Mouse (Mus musculus) heart, embryonic 16.5 days (tissue): ENCODE results near the gene Zfp12. TPM values are rescaled to one million over a fixed set of nuclear protein-coding genes. Genes with fewer than 3 reads are reported as not detected.
A peak's percentile ranks its signal among the peaks of the same experiment; 100 is the strongest.

Experiments
- ATAC-seq: fragments of 200-750 bp; cut with Nextera tagmentation; replicated peaks from 2 replicates; pipeline ENCODE4 v1.8.0; 2017; ENCODE audit warnings: moderate number of reproducible peaks; ENCODE audit not compliant: insufficient read depth, low FRiP score; ENCODE audit errors: extremely low read depth
- H3K27ac ChIP-seq: fragments of 300-500 bp; sonication (generic); 2 replicates; pipeline ENCODE4 v1.5.1; 2014; ENCODE audit warnings: mild to moderate bottlenecking, low read length, control low read depth, moderate library complexity
- H3K27me3 ChIP-seq: fragments of 300-500 bp; sonication (generic); 2 replicates; pipeline ENCODE4 v1.6.1; 2014; ENCODE audit warnings: low read length, mixed read lengths; ENCODE audit not compliant: control insufficient read depth, insufficient read depth
- H3K36me3 ChIP-seq: fragments of 300-500 bp; sonication (generic); 2 replicates; pipeline ENCODE4 v1.6.1; 2014; ENCODE audit not compliant: control insufficient read depth, insufficient read depth
- H3K4me1 ChIP-seq: fragments of 300-500 bp; sonication (generic); 2 replicates; pipeline ENCODE4 v1.6.1; 2014; ENCODE audit warnings: low read length, mixed read lengths; ENCODE audit not compliant: control insufficient read depth, insufficient read depth
- H3K4me2 ChIP-seq: fragments of 300-500 bp; sonication (generic); 2 replicates; pipeline ENCODE4 v1.6.1; 2014; ENCODE audit warnings: low read depth, mild to moderate bottlenecking, control low read depth, low read length
- H3K4me3 ChIP-seq: fragments of 300-500 bp; sonication (generic); 2 replicates; pipeline ENCODE4 v1.5.1; 2014; ENCODE audit warnings: mild to moderate bottlenecking, control low read depth, low read length
- H3K9ac ChIP-seq: fragments of 300-500 bp; sonication (generic); 2 replicates; pipeline ENCODE4 v1.6.1; 2014; ENCODE audit warnings: low read length, control low read depth
- H3K9me3 ChIP-seq: fragments of 300-500 bp; sonication (generic); replicated peaks from 2 replicates; pipeline ENCODE4 v1.6.1; 2016; ENCODE audit warnings: low read length; ENCODE audit not compliant: control insufficient read depth
- WGBS: fragments of 180-500 bp; shearing (Covaris S2); extraction: QIAGEN DNeasy Blood & Tissue Kit; methylation state at CpG from one replicate; pipeline ENCODE4 v1.1.7; 2014; 5-methylcytosine and 5-hydroxymethylcytosine counted together
- polyA plus RNA-seq: library from polyadenylated mRNA; unstranded; fragments of >200 nt; fragmentation: Nextera tagmentation; extraction: Ambion mirVana; gene quantifications from 2 replicates; pipeline ENCODE4 v1.2.1, GENCODE M21; 2015

Zfp12 gene
- polyA plus RNA-seq, 1 experiment from 2014 or later, result 7.8 TPM

DNA sequence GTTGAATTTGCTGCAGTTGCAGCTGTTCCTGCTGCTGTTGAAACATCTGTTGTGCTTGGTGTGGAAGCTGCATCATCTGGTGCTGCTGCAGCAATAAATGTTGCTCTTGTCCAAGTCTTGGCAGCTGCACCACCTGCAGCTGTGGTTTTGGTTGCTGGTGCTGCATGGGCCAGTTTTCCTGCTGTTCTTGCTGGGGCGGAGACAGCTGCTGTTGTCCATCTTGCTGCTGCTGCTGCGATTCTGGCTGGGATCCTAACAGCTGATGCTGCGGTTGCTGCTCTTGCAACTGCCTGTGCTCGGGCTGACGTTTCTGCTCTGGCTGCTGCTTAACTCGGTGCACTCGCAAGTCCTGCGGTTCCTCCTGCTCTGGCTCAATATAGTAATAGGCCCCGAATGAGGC, 54.3 kb downstream of the Zfp12 start:
- Histone ChIP-seq H3K36me3 (no peaks in the 10 kb centered on the region), H3K4me2 (no peak overlapping the region), H3K9ac (no peak overlapping the region), H3K4me1 (peaks cover 16% of the 10 kb centered on the region), H3K4me3 (no peak overlapping the region), H3K27me3 (peaks cover 85% of the 10 kb centered on the region), H3K9me3 (no peaks in the 10 kb centered on the region), H3K27ac (no peak overlapping the region)
- no peak for ATAC-seq
- 61% methylated on average over 9 of the region's 9 CpGs for WGBS

DNA sequence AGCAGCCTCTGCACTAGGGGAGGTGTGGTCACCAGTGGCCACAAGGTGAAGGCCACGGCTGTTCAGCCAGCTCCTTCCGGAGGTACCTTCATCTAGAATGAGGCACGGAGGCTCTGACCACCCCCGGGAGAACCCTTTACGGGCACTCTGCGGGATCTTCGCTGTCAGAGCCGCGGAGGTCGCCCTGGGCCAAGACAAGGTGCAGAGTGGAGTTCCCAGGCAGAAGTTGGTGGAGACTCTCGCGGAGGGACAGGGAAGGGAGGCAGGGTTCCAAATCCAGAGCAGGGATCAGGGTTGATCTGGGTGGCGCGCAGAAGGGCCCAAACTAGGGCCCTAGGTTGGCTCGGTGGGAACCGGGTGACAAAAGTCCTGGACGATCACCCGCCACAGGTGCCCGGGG, 57.9 kb downstream of the Zfp12 start:
- Histone ChIP-seq H3K4me1 (peaks cover 15% of the 10 kb centered on the region), H3K4me3 (peak overlapping the region; percentile 56), H3K9ac (peak overlapping the region; percentile 58), H3K4me2 (peak overlapping the region; percentile 73), H3K27me3 (peaks cover 65% of the 10 kb centered on the region), H3K36me3 (no peaks in the 10 kb centered on the region), H3K9me3 (0 out of 2 replicates have a peak, but pooled peaks cover 2% of the 10 kb centered on the region), H3K27ac (no peak overlapping the region)
- 5% methylated on average over 14 of the region's 19 CpGs for WGBS
- no peak for ATAC-seq

DNA sequence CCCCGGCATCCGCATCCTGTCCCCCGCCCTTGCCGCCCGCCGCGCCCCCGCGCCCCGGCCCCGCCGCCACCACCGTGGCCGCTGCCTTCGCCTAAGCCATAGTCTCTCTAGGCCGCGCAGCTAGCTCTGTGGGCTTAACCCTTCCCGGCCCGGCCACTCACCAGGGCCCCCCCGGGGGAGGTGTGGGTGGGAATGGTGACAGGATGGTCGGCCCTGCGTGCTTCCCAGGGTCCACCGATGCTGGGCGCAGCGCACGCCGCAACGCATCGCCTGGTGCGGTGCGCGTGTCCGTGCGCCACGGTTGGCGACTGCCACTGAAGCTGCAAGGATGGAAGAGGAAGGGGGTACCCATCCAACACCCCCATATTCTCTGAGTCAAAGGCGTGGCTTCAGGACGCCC, 58.4 kb downstream of the Zfp12 start, which contains the start of gene Zfp853:
Zfp853 (minus strand) TSS at position 220 of the 400 bp plus-strand sequence.
- Histone ChIP-seq H3K27ac (no peak within 1 kb of the TSS), H3K4me2 (peak within 1 kb of the TSS; percentile 73), H3K36me3 (no peaks in the 10 kb centered on the region), H3K27me3 (peaks cover 59% of the 10 kb centered on the region), H3K9ac (peak within 1 kb of the TSS; percentile 58), H3K4me1 (peaks cover 11% of the 10 kb centered on the region), H3K9me3 (0 out of 2 replicates have a peak, but pooled peaks cover 4% of the 10 kb centered on the region), H3K4me3 (peak within 1 kb of the TSS; percentile 56)
- WGBS, result 4% methylated on average over 38 of the region's 38 CpGs
- peak; percentile 4; the same call in 1 of the 2 replicates for ATAC-seq

DNA sequence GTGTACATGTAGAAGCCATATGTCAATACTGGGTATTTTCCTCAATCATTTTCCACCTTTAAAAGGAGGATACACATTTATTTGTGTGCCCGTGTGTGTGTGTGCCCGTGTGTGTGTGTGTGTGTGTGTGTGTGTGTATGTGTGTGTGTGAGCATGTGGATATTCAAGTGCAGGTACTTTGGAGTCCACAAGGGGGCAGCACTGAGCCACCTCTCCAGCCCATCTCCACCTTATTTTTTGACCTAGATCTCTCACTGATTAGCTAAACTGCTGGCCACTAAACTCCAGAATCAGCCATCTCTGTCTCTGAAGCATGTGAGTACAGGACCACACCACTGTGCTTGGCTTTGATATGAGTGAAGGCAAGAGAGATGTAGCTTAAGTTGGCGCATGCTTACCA, 59.9 kb downstream of the Zfp12 start:
- H3K9me3 ChIP-seq, result 0 out of 2 replicates have a peak, but pooled peaks cover 5% of the 10 kb centered on the region
- no peak overlapping the region for H3K4me2 ChIP-seq
- 93% methylated on average over 3 of the region's 3 CpGs for WGBS
- H3K27ac ChIP-seq, result no peak overlapping the region
- ATAC-seq, result no peak
- peaks cover 5% of the 10 kb centered on the region for H3K36me3 ChIP-seq
- peaks cover 11% of the 10 kb centered on the region for H3K4me1 ChIP-seq
- H3K27me3 ChIP-seq, result peaks cover 45% of the 10 kb centered on the region
- H3K4me3 ChIP-seq, result no peak overlapping the region
- H3K9ac ChIP-seq, result no peak overlapping the region

GRCm38 (mm10) chr5:143295330-143295729, 60.4 kb downstream of the Zfp12 start:
- H3K9ac ChIP-seq, result no peak overlapping the region
- H3K9me3 ChIP-seq, result 0 out of 2 replicates have a peak, but pooled peaks cover 5% of the 10 kb centered on the region
- H3K4me3 ChIP-seq, result no peak overlapping the region
- H3K27me3 ChIP-seq, result peaks cover 41% of the 10 kb centered on the region
- H3K36me3 ChIP-seq, result peaks cover 10% of the 10 kb centered on the region
- peaks cover 11% of the 10 kb centered on the region for H3K4me1 ChIP-seq
- no peak for ATAC-seq
- 73% methylated on average over 2 of the region's 2 CpGs for WGBS
- no peak overlapping the region for H3K27ac ChIP-seq
- H3K4me2 ChIP-seq, result no peak overlapping the region

DNA sequence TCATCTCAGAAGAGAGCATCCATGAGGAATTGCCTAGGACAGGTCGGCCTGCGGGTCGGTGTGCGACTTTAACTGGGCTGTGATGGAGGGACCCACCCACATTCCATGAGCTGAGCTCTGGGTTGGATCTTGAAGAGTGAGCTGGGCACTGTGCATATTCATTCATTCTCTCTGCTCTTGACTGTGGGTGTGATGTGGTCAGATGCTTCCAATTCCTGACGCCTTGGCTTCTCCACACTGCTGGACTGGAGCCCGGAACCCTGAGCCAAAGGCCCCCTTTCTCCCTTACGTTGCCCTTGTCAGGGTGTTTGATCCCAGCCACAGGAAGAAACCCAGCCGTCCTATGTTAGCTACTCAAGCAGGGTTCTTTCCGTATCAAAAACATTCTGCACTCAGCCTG, 63.0 kb downstream of the Zfp12 start:
- Histone ChIP-seq H3K9me3 (0 out of 2 replicates have a peak, but pooled peaks cover 5% of the 10 kb centered on the region), H3K4me1 (peaks cover 11% of the 10 kb centered on the region), H3K9ac (no peak overlapping the region), H3K4me3 (no peak overlapping the region), H3K27ac (no peak overlapping the region), H3K4me2 (no peak overlapping the region), H3K36me3 (peaks cover 17% of the 10 kb centered on the region), H3K27me3 (peaks cover 17% of the 10 kb centered on the region)
- 69% methylated on average over 9 of the region's 9 CpGs for WGBS
- ATAC-seq, result no peak

- no peak overlapping the region for H3K27ac ChIP-seq
- 0 out of 2 replicates have a peak, but pooled peaks cover 5% of the 10 kb centered on the region for H3K9me3 ChIP-seq
- 87% methylated on average over 7 of the region's 7 CpGs for WGBS
- ATAC-seq, result no peak
- H3K36me3 ChIP-seq, result peaks cover 17% of the 10 kb centered on the region
- H3K9ac ChIP-seq, result no peak overlapping the region
- peaks cover 9% of the 10 kb centered on the region for H3K4me1 ChIP-seq
- H3K27me3 ChIP-seq, result peaks cover 13% of the 10 kb centered on the region
- H3K4me3 ChIP-seq, result no peak overlapping the region
- no peak overlapping the region for H3K4me2 ChIP-seq
Observed at GRCm38 (mm10) chr5:143298391-143298790, 63.4 kb downstream of the Zfp12 start.

Other genes starting within 250 kb of the Zfp12 start
- gene Rnf216, start 122.2 kb upstream of the Zfp12 start, polyA plus RNA-seq, result 22.7 and 24.7 TPM in 2 replicates
- gene Olfr718-ps1, start 87.6 kb upstream of the Zfp12 start, polyA plus RNA-seq, result not detected in 2 replicates
- gene Rbak, start 54.4 kb upstream of the Zfp12 start, polyA plus RNA-seq, result 7.5 TPM in 2 replicates
- gene Spdye4b, start 54.1 kb upstream of the Zfp12 start, polyA plus RNA-seq, result not detected in 2 replicates
- not detected in 2 replicates for gene Spdye4a, start 8.3 kb upstream of the Zfp12 start, polyA plus RNA-seq
- gene Zfp316, start 34.9 kb downstream of the Zfp12 start, polyA plus RNA-seq, result 1.5 and 1.9 TPM in 2 replicates
- not detected in 2 replicates for gene Zfp853, start 58.5 kb downstream of the Zfp12 start, polyA plus RNA-seq
- 24.0 TPM in 2 replicates for gene E130309D02Rik, start 80.2 kb downstream of the Zfp12 start, polyA plus RNA-seq
- 57.0 and 58.7 TPM in 2 replicates for gene Zdhhc4, start 94.1 kb downstream of the Zfp12 start, polyA plus RNA-seq
- gene Grid2ip, start 122.2 kb downstream of the Zfp12 start, polyA plus RNA-seq, result 0.08 TPM in 1 of 2 replicates, not detected in the other
- 194 and 203 TPM in 2 replicates for gene Kdelr2, start 168.7 kb downstream of the Zfp12 start, polyA plus RNA-seq
- 8.9 and 9.3 TPM in 2 replicates for gene Daglb, start 229.4 kb downstream of the Zfp12 start, polyA plus RNA-seq